Mouse (Mus musculus) CH12.LX (cell line): ENCODE measurements at regions not wholly inside any gene's neighbourhood (a gene's known extent, or its start where the extent isn't known, plus 50 kb on each side); places are given as distances from the start of the nearest gene placed in this dataset.

Experiments
- CHD2 ChIP-seq: IDR thresholded peaks from 2 replicates; pipeline ENCODE4 v1.6.1; 2011; ENCODE audit warnings: low read length, improper control_type of control experiment
- EP300 ChIP-seq: IDR thresholded peaks from 2 replicates; pipeline ENCODE4 v1.6.1; 2011; ENCODE audit warnings: low read length, improper control_type of control experiment
- IRF4 ChIP-seq: IDR thresholded peaks from 2 replicates; pipeline ENCODE4 v1.6.1; 2014; ENCODE audit warnings: low read depth, mild to moderate bottlenecking, inconsistent platforms, low read length, improper control_type of control experiment
- MXI1 ChIP-seq: IDR thresholded peaks from 2 replicates; pipeline ENCODE4 v1.6.1; 2011; ENCODE audit warnings: mild to moderate bottlenecking, low read depth, low read length, improper control_type of control experiment
- TBP ChIP-seq: conservative IDR thresholded peaks from 2 replicates; pipeline ENCODE4 v1.6.1; 2011; ENCODE audit warnings: low read depth, low read length, improper control_type of control experiment

GRCm38 (mm10) chr6:52084622-52085021, 72.3 kb upstream of the Skap2 start:
- TF ChIP-seq EP300 (no peak), MXI1 (no peak), TBP (no peak), CHD2 (no peak), IRF4 (no peak)
